Mouse (Mus musculus): Measurements from ENCODE around the gene Spn. TPM values are rescaled to one million over a fixed set of nuclear protein-coding genes. Genes with fewer than 3 reads are reported as not detected.
A peak's percentile ranks its signal among the peaks of the same experiment; 100 is the strongest.

The Spn gene
- total and polyA plus RNA-seq, 3 experiments: 135 to 184 (median 169) TPM

DNA sequence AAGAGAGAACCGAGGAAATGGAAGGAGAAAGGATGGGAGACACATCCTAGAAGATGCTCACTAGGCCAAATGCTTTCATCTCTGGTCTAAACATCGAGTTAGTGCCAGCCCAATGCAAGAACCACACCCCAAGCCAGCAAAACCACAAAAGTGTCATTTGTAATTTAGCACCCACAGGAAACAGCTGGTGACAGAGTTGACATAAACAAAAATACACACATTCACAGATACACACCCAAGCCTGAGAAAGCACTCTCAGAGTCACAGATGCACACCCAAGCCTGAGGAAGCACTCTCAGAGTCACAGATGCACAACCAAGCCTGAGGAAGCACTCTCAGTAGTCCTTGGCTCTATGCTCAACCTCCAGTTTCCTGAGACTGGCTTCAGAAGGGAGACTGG lies 43.2 kb upstream of the Spn start (continued):
- TF ChIP-seq USF2 (IDR thresholded peaks at IDR 0.05; ENCODE audit: borderline replicate concordance in 1 of 2, insufficient read depth in 1 of 2, low read depth in 1 of 2, low read length in 2 of 2) (no peak), MYB (IDR thresholded peaks at IDR 0.05; ENCODE audit: low read depth, low read length) (no peak), GABPA (IDR thresholded peaks at IDR 0.05; ENCODE audit: low read depth, low read length) (no peak), RCOR1 (IDR thresholded peaks at IDR 0.05; ENCODE audit: low read depth, low read length) (no peak; the same call in 1 of the 2 replicates), CTCF (IDR thresholded peaks at IDR 0.05 in 2 of 3, conservative IDR thresholded peaks at IDR 0.05 in 1 of 3; ENCODE audit: control insufficient read depth in 1 of 3, insufficient read depth in 1 of 3, low read depth in 2 of 3, low read length in 3 of 3, poor library complexity in 1 of 3, severe bottlenecking in 1 of 3) (no peak)

DNA sequence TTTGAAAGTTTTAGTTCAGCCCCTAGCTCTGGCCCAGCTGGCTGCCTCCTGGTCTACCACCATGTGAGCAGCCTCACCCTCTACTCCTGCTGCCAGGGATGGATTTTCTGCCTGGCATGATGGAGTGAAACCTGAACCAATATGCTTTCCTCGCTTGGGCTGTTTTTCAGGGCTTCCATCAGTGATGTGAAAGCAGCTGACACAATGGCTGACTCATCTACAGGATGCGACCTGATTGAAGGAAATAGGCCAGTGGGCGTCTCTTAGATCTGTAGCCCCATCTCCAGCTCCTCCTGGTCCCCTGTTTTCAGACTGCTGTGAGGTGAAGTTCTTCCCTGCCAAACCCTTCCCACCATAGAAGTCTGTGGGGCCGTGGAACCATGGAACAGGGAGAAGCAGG lies 39.3 kb upstream of the Spn start:
- no peak for DNase-seq (ENCODE audit: low read depth, low spot score)
- H3K4me3 ChIP-seq (ENCODE audit: control insufficient read depth in 1 of 2, insufficient read depth in 1 of 2, low read depth in 2 of 2, low read length in 2 of 2): no peak overlapping the region
- peaks cover 0 to 21% of the 10 kb centered on the region in 2 experiments; a peak in 2 of 4 replicates for H3K36me3 ChIP-seq (ENCODE audit: control insufficient read depth in 1 of 2, insufficient read depth in 2 of 2, low read length in 2 of 2)
- no peaks in the 10 kb centered on the region for H3K79me2 ChIP-seq (ENCODE audit: control insufficient read depth, insufficient read depth, low read length, poor library complexity)
- H3K9ac ChIP-seq (ENCODE audit: control insufficient read depth, low read depth, low read length, poor library complexity, severe bottlenecking): no peak overlapping the region
- no peaks in the 10 kb centered on the region for H3K9me3 ChIP-seq (replicated peaks; ENCODE audit: insufficient read depth, low read length)
- TF ChIP-seq POLR2A (IDR thresholded peaks at IDR 0.05; ENCODE audit: control insufficient read depth in 1 of 2, insufficient read depth in 1 of 2, low read depth in 1 of 2, low read length in 2 of 2, poor library complexity in 1 of 2) (no peak), GATA1 (IDR thresholded peaks at IDR 0.05; ENCODE audit: low read depth, low read length) (no peak), BHLHE40 (IDR thresholded peaks at IDR 0.05; ENCODE audit: borderline replicate concordance, low read depth, low read length) (no peak), MYB (IDR thresholded peaks at IDR 0.05; ENCODE audit: low read depth, low read length) (no peak), TCF12 (IDR thresholded peaks at IDR 0.05; ENCODE audit: low read depth, low read length) (no peak), CHD1 (IDR thresholded peaks at IDR 0.05; ENCODE audit: low read depth, low read length) (no peak), TBP (IDR thresholded peaks at IDR 0.05; ENCODE audit: low read depth, low read length) (no peak), POLR2AphosphoS2 (IDR thresholded peaks at IDR 0.05; ENCODE audit: low read length) (no peak), USF1 (IDR thresholded peaks at IDR 0.05; ENCODE audit: low read depth, low read length) (no peak), MYC (IDR thresholded peaks at IDR 0.05; ENCODE audit: low read depth, low read length) (no peak), MAX (IDR thresholded peaks at IDR 0.05; ENCODE audit: low read length) (no peak)
- no peak overlapping the region for H3K27ac ChIP-seq (ENCODE audit: control insufficient read depth, low read depth, low read length)
- H3K4me1 ChIP-seq (ENCODE audit: control insufficient read depth in 1 of 2, insufficient read depth in 2 of 2, low read length in 2 of 2): peaks cover 9 to 21% of the 10 kb centered on the region in 2 experiments
- no peaks in the 10 kb centered on the region for H3K27me3 ChIP-seq (ENCODE audit: control insufficient read depth in 1 of 2, insufficient read depth in 2 of 2, low read length in 2 of 2)

DNA sequence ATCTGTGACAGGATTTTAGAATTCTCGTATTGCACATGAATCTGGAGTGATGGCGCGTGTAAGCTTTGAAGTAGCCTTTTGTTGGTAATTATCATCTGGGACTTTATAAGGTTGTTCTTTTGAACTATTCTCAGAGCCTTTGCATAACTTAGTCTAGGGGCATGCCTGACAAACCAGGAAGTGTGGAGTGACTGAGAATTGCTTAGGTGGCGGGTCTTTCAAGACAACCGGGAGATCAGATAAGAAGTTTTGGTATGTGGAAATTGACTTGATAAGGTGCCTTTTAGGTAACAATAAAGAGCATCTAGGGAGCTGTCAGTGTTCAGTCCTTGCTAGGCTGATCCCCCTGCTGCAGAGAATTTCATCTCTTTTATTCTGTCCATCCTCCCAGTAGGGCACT lies 28.9 kb upstream of the Spn start:
- Histone ChIP-seq H3K9ac (ENCODE audit: control insufficient read depth, low read depth, low read length, poor library complexity, severe bottlenecking) (no peak overlapping the region), H3K27ac (ENCODE audit: control insufficient read depth, low read depth, low read length) (no peak overlapping the region), H3K79me2 (ENCODE audit: control insufficient read depth, insufficient read depth, low read length, poor library complexity) (no peaks in the 10 kb centered on the region), H3K27me3 (ENCODE audit: control insufficient read depth in 1 of 2, insufficient read depth in 2 of 2, low read length in 2 of 2) (no peaks in the 10 kb centered on the region), H3K9me3 (replicated peaks; ENCODE audit: insufficient read depth, low read length) (no peaks in the 10 kb centered on the region), H3K36me3 (ENCODE audit: control insufficient read depth in 1 of 2, insufficient read depth in 2 of 2, low read length in 2 of 2) (peaks cover 0 to 27% of the 10 kb centered on the region in 2 experiments; a peak in 2 of 4 replicates), H3K4me1 (ENCODE audit: control insufficient read depth in 1 of 2, insufficient read depth in 2 of 2, low read length in 2 of 2) (peaks cover 18 to 24% of the 10 kb centered on the region in 2 experiments), H3K4me3 (ENCODE audit: control insufficient read depth in 1 of 2, insufficient read depth in 1 of 2, low read depth in 2 of 2, low read length in 2 of 2) (no peak overlapping the region)
- TF ChIP-seq CTCF (IDR thresholded peaks at IDR 0.05 in 2 of 3, conservative IDR thresholded peaks at IDR 0.05 in 1 of 3; ENCODE audit: control insufficient read depth in 1 of 3, insufficient read depth in 1 of 3, low read depth in 2 of 3, low read length in 3 of 3, poor library complexity in 1 of 3, severe bottlenecking in 1 of 3): no peak
- no peak for TF ChIP-seq POLR2AphosphoS5 (IDR thresholded peaks at IDR 0.05; ENCODE audit: borderline replicate concordance, low read depth, low read length)
- no peak for TF ChIP-seq NRF1 (IDR thresholded peaks at IDR 0.05; ENCODE audit: insufficient read depth, low read depth, low read length, poor library complexity, severe bottlenecking)
- peak; percentile 16; the same call in 1 of the 2 replicates for TF ChIP-seq MXI1 (IDR thresholded peaks at IDR 0.05; ENCODE audit: low read depth, low read length)
- no peak for TF ChIP-seq MEF2A (IDR thresholded peaks at IDR 0.05; ENCODE audit: extremely low read depth, insufficient replicate concordance, low read depth, low read length, poor library complexity, severe bottlenecking)
- no peak for TF ChIP-seq EP300 (IDR thresholded peaks at IDR 0.05; ENCODE audit: low read depth in 1 of 2, low read length in 2 of 2)
- no peak for TF ChIP-seq ZMIZ1 (IDR thresholded peaks at IDR 0.05; ENCODE audit: low read depth, low read length)
- no peak for TF ChIP-seq UBTF (IDR thresholded peaks at IDR 0.05; ENCODE audit: borderline replicate concordance, insufficient read depth, low read depth, low read length)
- TF ChIP-seq NELFE (IDR thresholded peaks at IDR 0.05; ENCODE audit: low read depth, low read length): no peak
- TF ChIP-seq GATA1 (IDR thresholded peaks at IDR 0.05; ENCODE audit: low read depth, low read length): peak; percentile 67
- TF ChIP-seq ZNF384 (IDR thresholded peaks at IDR 0.05; ENCODE audit: low read depth, low read length): no peak
- no peak for TF ChIP-seq KAT2A (conservative IDR thresholded peaks at IDR 0.05; ENCODE audit: low read depth, low read length)
- DNase-seq (ENCODE audit: low read depth, low spot score): no peak
